Mouse (Mus musculus) spleen, adult 18-20 months (tissue): ENCODE data around the gene Srms.
"Not testable (repeated sequence)": the region's sequence is repeated elsewhere in the genome, so short reads cannot be mapped to it uniquely, and the experiment has no call there.

Experiments used
- DNase-seq, 2 experiments: peaks; one replicate each; pipeline ENCODE4 v3.0.0; 2022; ENCODE audit warnings: mixed read lengths in 2 of 2

The Srms gene

DNA sequence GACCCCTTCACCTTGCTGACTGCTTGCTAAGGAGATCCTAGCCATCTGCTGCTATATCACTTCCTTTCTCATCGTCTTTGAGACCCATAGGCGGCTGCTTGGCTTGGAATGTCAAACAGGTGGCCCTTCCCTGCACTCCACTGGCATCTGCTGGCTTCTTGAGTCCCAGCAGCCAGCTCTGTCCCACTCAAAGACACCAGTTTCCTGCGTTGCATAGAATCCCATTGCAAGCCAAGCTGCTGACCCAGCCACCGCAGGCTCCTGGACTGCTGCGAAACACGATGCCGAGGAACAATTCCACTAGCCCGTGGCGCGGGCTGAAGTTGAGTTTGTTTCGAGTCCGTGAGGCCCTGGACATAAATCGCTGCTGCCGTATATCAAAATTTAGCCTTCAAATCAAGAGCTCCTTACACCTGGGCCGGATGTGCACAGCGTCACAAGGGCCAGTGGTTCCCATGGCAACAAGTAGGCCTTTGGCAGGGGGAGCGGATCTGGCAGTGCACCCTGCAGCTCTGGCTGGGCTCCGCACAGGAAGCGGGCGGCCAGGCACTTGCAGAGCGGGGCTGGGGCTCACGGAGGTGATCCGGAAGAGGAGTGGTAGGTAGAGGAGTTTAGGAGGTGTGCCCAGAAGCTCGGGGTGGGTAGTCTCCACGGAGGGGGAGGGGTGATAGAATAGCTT lies 6.7 kb upstream of the Srms start, which contains the start of gene Fndc11:
Gene Fndc11, plus strand, starts transcription at position 476 of the 679 bp plus-strand sequence.
- peak; percentile 77 to 90 for DNase-seq

- DNase-seq, result no peak
These were observed 6.0 kb upstream of the Srms start for GRCm38 (mm10) chr2:181218881-181219485.

GRCm38 (mm10) chr2:181216037-181216436 lies 3.1 kb upstream of the Srms start:
- no peak for DNase-seq

DNA sequence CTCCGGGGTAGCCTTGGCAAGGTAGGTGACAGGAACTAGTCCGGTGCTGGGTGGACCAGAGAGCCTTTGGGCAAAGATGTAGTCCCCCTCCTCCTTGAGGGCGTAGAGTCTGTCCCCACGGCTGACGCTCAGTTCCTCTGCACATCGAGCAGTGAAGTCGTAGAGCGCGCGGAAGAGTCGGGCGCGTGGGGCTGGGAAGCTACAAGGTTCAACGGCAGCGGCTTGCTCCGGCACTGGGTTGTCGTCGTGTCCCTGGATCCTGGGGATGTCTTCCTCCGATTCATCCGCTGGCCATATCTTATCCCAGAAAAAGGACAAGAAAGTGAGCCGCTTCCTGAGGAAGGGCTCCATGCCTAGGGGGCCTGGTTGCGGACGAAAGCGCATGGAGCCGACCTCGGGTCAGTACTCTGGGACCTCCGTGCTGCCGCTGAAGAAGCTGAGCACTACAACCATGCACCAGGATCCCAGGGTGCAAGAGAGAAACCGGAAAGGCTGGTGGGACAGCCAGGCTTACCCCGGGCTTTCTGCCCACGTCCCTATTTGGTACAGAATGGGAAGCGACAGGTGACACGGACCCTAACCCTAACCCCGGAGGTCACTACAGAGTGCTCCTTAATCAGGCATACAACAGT lies 480 bp downstream of the Srms start:
- DNase-seq, result peak in 1 of 2 experiments; percentile 42

GRCm38 (mm10) chr2:181206118-181206517 lies 6.9 kb downstream of the Srms start:
- DNase-seq, result no peak

GRCm38 (mm10) chr2:181205678-181206077 lies 7.3 kb downstream of the Srms start:
- DNase-seq, result no peak

DNA sequence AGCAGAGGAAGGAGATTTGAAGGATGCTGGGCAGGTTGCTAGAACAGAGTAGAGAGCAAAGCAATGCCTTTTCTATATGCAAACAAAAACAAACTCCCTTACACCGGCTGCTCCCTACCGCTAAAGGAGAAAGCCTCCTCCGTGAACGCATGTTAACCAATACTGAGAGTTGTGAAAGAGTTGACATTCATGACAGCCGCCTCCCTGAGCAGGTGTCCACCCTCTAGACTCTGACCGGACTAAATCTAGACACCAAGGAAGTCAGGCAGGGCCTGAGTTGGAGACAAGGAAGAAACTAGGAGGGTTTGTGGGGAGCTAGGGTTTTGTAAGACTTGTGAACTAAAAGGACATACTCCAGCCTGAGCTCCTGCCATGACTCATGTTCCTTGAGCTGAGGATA lies 10.1 kb downstream of the Srms start:
- DNase-seq, result no peak

- no peak for DNase-seq
These were observed 10.6 kb downstream of the Srms start, which contains the start of gene Ptk6 for GRCm38 (mm10) chr2:181202422-181202821. TSS of gene Ptk6 (minus strand) at chr2:181202789.

DNA sequence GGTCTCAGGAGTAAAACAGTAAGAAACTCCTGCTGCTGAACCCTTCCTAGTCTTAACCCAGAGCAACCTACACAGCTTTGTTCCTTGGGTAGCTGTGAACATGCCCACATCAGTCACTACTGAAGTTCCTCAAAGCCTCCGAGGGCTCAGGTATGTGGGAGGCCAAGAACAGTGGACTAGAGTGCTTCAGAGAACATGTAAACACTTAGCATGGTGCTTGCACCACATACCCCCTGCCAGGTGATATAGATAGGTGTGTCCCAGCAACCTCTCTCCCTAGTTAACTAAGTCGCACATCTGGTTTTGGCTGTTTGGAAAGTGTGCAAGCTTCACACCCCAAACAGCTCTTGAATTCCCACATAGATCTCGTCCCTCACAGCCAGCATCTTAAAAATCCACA lies 11.4 kb downstream of the Srms start:
- DNase-seq, result no peak

DNA sequence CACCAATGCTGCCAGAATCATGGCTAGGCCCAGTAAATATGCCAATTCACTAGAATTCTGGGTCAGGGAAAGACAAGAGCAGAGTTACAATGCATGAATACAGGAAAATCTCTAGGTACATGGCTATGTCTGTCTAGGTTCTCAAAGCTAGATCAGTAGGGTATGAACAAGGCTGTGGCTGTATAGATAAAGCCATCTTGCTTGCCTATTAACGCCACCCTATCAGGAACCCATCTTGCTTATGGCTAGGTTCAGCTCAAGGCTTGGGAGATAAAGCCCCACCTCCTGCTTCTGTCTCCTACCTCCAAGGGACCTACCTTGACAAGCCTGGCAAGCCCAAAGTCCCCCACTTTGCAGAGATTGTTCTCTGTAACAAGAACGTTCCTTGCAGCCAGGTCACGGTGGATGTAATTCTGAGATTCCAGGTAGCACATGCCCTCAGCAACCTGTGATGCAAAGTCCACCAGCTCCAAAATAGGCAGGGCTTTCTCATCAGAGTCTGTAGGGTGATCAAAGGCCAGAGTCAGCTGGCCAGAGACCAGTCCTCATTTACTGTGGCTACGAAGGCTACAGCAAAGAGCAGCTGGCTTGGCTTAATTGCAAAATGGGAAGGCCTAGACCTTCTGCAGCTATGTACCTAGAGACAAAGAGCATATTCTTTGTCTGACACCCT lies 16.2 kb downstream of the Srms start:
- no peak for DNase-seq

DNA sequence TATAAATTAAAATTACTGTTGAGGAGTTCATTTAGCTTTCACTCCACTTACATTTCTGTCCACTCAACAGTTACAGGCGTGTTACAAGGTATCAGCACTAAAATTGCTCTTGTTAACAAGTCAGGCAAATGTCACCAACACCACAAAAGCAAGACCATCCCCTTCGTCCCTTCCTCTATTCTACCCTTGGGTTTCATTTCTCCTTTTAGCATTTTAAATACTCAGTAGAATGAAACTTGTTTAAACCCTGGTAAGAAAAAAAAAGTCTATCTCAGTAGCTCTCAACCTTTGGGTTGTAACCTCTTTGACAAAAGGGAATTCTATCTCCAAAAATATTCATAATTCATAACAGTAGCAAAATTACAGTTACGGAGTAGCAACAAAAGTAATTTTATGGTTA lies 19.9 kb downstream of the Srms start:
- DNase-seq, result no peak

- DNase-seq, result no peak
These were observed 21.0 kb downstream of the Srms start for GRCm38 (mm10) chr2:181191936-181192335.

DNA sequence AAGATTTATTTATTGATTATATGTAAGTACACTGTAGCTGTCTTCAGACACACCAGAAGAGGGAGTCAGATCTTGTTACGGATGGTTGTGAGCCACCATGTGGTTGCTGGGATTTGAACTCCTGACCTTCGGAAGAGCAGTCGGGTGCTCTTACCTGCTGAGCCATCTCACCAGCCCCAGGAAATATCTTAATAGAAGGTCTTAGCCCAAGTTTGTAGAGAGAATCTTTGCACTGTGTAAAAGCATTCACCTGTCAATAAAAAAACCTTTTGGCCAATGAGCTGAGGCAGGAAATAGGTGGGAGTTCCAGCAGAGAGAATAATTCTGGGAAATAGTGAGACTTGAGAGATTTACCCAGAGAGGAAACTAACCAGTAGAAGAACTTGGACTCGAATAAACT lies 21.6 kb downstream of the Srms start:
- not testable (repeated sequence) for DNase-seq

- no peak for DNase-seq
These were observed 23.7 kb downstream of the Srms start for GRCm38 (mm10) chr2:181189321-181189720.

DNA sequence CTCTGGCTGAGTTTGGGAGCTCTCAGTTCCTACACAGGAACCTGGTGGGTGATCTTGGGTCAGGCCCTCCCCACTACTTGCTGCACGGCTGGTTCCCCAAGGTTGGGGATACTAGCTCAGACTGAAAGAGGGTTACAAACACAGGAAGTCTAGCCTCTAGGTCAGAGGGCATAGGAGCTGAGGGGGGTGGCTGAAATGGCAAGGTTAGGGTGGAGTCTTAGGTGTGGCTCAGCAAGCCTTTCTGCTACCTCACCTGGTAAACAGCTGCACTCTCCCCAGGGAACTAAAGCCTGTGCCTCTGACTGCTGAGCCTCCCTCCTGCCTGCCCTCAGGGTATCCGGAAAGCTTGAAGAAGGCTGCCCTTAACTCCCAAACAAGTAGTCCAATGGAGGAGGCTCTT lies 24.3 kb downstream of the Srms start:
- peak; percentile 53 to 64 for DNase-seq

DNA sequence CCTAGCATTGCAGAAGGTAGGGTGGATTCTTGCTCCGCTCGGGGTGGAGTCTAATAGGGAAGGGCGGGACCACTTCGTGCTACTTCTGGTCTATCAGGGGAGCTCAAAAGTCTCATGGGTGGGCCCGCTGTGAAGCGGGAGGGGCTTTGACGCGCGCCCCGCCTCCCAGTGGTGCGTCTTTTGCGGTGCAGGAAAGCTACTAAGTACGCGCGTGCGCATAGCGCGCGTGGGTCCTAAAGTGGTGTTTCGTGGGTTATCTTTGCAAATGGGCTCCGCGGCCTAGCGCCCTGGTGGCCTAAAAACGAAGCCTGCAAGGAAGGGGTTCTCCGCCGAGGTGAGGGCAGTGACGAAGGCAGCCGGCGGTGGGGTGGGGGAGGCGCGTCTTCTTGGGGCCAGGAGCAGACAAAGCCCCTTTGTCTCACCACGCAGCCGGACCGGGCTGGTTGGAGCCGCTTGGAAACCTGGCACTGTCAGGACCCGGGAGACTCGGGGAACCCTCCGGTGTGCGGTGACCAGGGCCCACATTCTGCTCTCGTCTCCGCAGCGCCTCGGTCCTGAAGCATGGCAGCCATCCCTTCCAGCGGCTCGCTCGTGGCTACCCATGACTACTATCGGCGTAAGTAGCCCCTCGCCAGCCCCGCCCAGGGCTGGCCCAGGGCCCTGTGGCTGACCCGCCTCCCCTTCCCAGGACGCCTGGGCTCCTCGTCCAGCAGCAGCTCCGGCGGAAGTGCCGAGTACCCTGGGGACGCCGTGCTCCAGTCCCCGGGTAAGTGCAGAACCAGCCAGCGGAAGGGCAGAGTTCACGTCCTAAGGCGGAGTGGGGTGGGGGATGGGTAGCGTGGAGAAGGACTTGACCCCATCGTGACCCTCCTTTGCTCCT lies 25.6 kb downstream of the Srms start, which contains the start of gene Ppdpf:
Gene Ppdpf, plus strand, starts transcription at position 127 of the 880 bp plus-strand sequence.
- peak; percentile 95 to 96 for DNase-seq

DNA sequence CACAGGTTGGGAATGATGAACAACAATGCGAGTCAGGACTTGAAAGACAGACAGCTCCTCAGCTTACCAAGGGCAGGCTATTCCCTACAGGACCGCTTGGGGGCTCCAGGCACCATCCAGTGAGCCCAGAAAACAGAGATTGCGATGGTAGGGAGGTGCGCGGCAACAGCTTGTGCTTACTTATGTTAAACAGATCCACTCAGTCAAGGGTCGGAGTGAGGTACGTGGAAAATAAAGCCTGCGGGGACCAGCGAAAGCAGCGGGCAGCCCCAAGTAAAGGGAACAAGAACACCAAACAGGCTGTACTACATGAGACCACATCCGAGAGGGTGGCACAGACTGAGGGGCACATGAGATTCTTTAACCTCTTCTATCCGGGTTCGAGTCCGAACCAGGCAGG lies 26.4 kb downstream of the Srms start:
- DNase-seq, result peak; percentile 82 to 86

DNA sequence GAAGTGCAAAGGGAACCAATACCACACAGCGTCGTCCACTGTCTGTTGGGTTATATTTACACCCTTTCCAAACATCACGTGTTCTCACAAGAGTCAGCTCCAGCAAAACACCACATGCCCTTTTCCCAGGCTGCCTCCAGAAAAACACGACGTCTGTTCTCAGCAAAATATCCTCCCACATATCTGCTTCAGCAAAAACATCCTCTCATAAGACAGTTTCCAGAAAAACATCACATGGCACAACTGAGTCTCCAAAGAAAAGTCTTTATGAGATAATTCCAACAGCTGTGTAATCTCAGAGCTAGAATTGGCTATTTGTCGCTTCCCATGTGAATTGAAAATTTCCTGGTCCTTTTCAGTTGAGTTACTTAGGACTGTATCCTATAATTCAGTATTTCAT lies 32.1 kb downstream of the Srms start:
- DNase-seq, result no peak

GRCm38 (mm10) chr2:181178471-181178870 lies 34.5 kb downstream of the Srms start:
- DNase-seq, result no peak

- DNase-seq, result no peak
These were observed 35.0 kb downstream of the Srms start for GRCm38 (mm10) chr2:181178015-181178414.

DNA sequence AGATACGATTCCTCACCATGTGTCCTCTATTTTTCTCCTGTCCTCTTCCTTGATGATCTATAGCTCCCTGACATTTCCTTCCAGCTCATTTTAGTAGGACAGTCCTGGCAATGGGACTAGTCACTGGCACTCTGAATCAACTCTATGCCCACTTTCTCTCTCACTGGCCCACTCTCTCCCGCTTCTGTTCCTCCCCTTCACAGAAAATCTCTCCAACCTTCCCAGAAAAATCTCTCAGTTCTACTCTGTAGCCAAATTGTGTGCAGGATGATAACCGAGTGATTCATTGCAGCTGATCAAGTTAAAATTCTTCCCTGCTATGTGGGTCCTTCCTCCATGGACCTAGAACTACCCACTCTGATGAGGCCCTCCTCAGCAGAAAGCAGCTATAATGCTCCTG lies 38.3 kb downstream of the Srms start:
- no peak for DNase-seq

- DNase-seq, result no peak
These were observed 46.5 kb downstream of the Srms start for GRCm38 (mm10) chr2:181166469-181166868.
